Mouse (Mus musculus) hindbrain, embryonic 14.5 days (tissue): Measurements from ENCODE around the gene Ar. TPM values are rescaled to one million over a fixed set of nuclear protein-coding genes. Genes with fewer than 3 reads are reported as not detected.

Source experiments
- ATAC-seq: fragments of 200-750 bp; cut with Nextera tagmentation; 2 replicates; pipeline ENCODE4 v1.8.0; 2017; ENCODE audit warnings: moderate number of reproducible peaks, mild to moderate bottlenecking, moderate TSS enrichment, moderate library complexity; ENCODE audit not compliant: low FRiP score
- DNase-seq: peaks from one replicate; pipeline ENCODE4 v3.0.0-alpha.2; 2015; ENCODE audit warnings: low spot score
- H3K27ac ChIP-seq: fragments of 300-500 bp; sonication (generic); 2 replicates; pipeline ENCODE4 v1.5.1; 2014; ENCODE audit warnings: mild to moderate bottlenecking, moderate library complexity
- H3K27me3 ChIP-seq: fragments of 300-500 bp; sonication (generic); 2 replicates; pipeline ENCODE4 v1.6.1; 2014; ENCODE audit warnings: mild to moderate bottlenecking, low read length, mixed read lengths; ENCODE audit not compliant: control insufficient read depth, insufficient read depth
- H3K36me3 ChIP-seq: fragments of 300-500 bp; sonication (generic); replicated peaks from 2 replicates; pipeline ENCODE4 v1.6.1; 2014; ENCODE audit not compliant: control insufficient read depth, insufficient read depth
- H3K4me1 ChIP-seq: fragments of 300-500 bp; sonication (generic); replicated peaks from 2 replicates; pipeline ENCODE4 v1.6.1; 2014; ENCODE audit warnings: antibody characterized with exemption, low read length, mixed read lengths; ENCODE audit not compliant: control insufficient read depth, insufficient read depth
- H3K4me2 ChIP-seq: fragments of 300-500 bp; sonication (generic); replicated peaks from 2 replicates; pipeline ENCODE4 v1.6.1; 2014; ENCODE audit warnings: mild to moderate bottlenecking, moderate library complexity
- H3K4me3 ChIP-seq: fragments of 300-500 bp; sonication (generic); replicated peaks from 2 replicates; pipeline ENCODE4 v1.5.1; 2014; ENCODE audit warnings: mild to moderate bottlenecking, low read length
- H3K9ac ChIP-seq: fragments of 300-500 bp; sonication (generic); 2 replicates; pipeline ENCODE4 v1.6.1; 2014
- H3K9me3 ChIP-seq: fragments of 300-500 bp; sonication (generic); 2 replicates; pipeline ENCODE4 v1.6.1; 2016; ENCODE audit warnings: low read length; ENCODE audit not compliant: control insufficient read depth
- whole genome bisulfite sequencing: fragments of 180-500 bp; shearing (Covaris S2); extraction: QIAGEN DNeasy Blood & Tissue Kit; methylation state at CpG from one replicate; pipeline ENCODE4 v1.1.7; 2014; 5-methylcytosine and 5-hydroxymethylcytosine counted together
- polyA plus RNA-seq: library from polyadenylated mRNA; unstranded; fragments of >200 nt; fragmentation: Nextera tagmentation; extraction: Ambion mirVana; gene quantifications from 2 replicates; pipeline ENCODE4 v1.2.1, GENCODE M21; 2014

Ar gene
- polyA plus RNA-seq, 1 experiment from 2014 or later = 0.09 TPM

GRCm38 (mm10) chrX:98347481-98347880, 198.9 kb downstream of the Ar start:
- Histone ChIP-seq H3K9me3 (no peaks in the 10 kb centered on the region), H3K27ac (no peak overlapping the region), H3K9ac (no peak overlapping the region), H3K4me2 (no peak overlapping the region), H3K27me3 (no peaks in the 10 kb centered on the region), H3K4me3 (no peak overlapping the region), H3K36me3 (no peaks in the 10 kb centered on the region), H3K4me1 (no peaks in the 10 kb centered on the region)
- no peak for DNase-seq
- no peak for ATAC-seq
- WGBS = 76% methylated on average over 1 of the region's 1 CpGs

GRCm38 (mm10) chrX:98348036-98348435, 199.5 kb downstream of the Ar start:
- Histone ChIP-seq H3K27ac (no peak overlapping the region), H3K27me3 (no peaks in the 10 kb centered on the region), H3K4me3 (no peak overlapping the region), H3K9me3 (no peaks in the 10 kb centered on the region), H3K9ac (no peak overlapping the region), H3K36me3 (no peaks in the 10 kb centered on the region), H3K4me2 (no peak overlapping the region), H3K4me1 (no peaks in the 10 kb centered on the region)
- DNase-seq = no peak
- 43% methylated on average over 4 of the region's 4 CpGs for WGBS
- no peak for ATAC-seq
